10 mouse cellular contexts compared by ENCODE assay signal in genomic region chr11:114303636-114304354, GRCm38 (mm10).
DNase-seq lines count a peak whose midpoint lies in the region; ATAC-seq lines count a peak whose summit lies in the region.
"Had no signal": no experiment of that assay in that cellular context is flagged by ENCODE, and none has a peak within 500 bp of the region (broad histone marks: within the 10 kb centered on the region; RNA-seq: fewer than 3 reads in every experiment).

No protein-coding gene starts in this region.

- no peaks in the 10 kb centered on the region for H3K27me3 ChIP-seq in forebrain, embryonic 11.5 days (ENCODE audit: control insufficient read depth, insufficient read depth, low read length)
- H3K27me3 ChIP-seq in liver, embryonic 12.5 days (replicated peaks) = 0 out of 2 replicates have a peak, but pooled peaks cover 6% of the 10 kb centered on the region
- H3K27me3 ChIP-seq in neural tube, embryonic 13.5 days = no peaks in the 10 kb centered on the region
- H3K27me3 ChIP-seq: limb, embryonic 13.5 days had no signal

- ATAC-seq in forebrain, embryonic 11.5 days (replicated peaks; ENCODE audit: low FRiP score) = 0 out of 2 replicates have a peak, but pooled peaks have one; percentile 51
- ATAC-seq in liver, embryonic 12.5 days = peak; percentile 61
- peak; percentile 88 for ATAC-seq in neural tube, embryonic 13.5 days (ENCODE audit: low read depth)

- H3K9me3 ChIP-seq in forebrain, embryonic 11.5 days (ENCODE audit: control insufficient read depth, low read length) = no peaks in the 10 kb centered on the region
- H3K9me3 ChIP-seq in liver, embryonic 12.5 days (replicated peaks) = no peaks in the 10 kb centered on the region
- no peaks in the 10 kb centered on the region for H3K9me3 ChIP-seq in neural tube, embryonic 13.5 days
- H3K9me3 ChIP-seq: limb, embryonic 13.5 days had no signal

- no peak overlapping the region; the same call in 1 of the 2 replicates for H3K9ac ChIP-seq in forebrain, embryonic 11.5 days (ENCODE audit: low read length)
- no peak overlapping the region for H3K9ac ChIP-seq in liver, embryonic 12.5 days
- H3K9ac ChIP-seq in neural tube, embryonic 13.5 days = no peak overlapping the region
- H3K9ac ChIP-seq: limb, embryonic 13.5 days had no signal

- 45% methylated on average over 13 of the region's 13 CpGs for WGBS in forebrain, embryonic 11.5 days
- 58% methylated on average over 13 of the region's 13 CpGs for WGBS in liver, embryonic 12.5 days (ENCODE audit: insufficient replicate concordance)
- 40% methylated on average over 13 of the region's 13 CpGs for WGBS in neural tube, embryonic 13.5 days

- peak; percentile 79 for DNase-seq in left cerebral cortex, postnatal 4 days
- no peak for DNase-seq in left cerebral cortex, adult 18-20 months (ENCODE audit: low spot score in 2 of 2)
- DNase-seq in forebrain, embryonic 11.5 days (ENCODE audit: low spot score) = peak; percentile 75
- DNase-seq in adrenal gland, postnatal 4 days (ENCODE audit: low spot score in 2 of 2) = no peak
- no peak for DNase-seq in cerebellum, adult 8-10 months
- no peak for DNase-seq in kidney, adult 9 months
- DNase-seq: kidney, adult 11 months had no signal

- H3K4me3 ChIP-seq in forebrain, embryonic 11.5 days (ENCODE audit: low read depth, low read length) = no peak overlapping the region
- no peak overlapping the region for H3K4me3 ChIP-seq in liver, embryonic 12.5 days
- no peak overlapping the region for H3K4me3 ChIP-seq in neural tube, embryonic 13.5 days
- H3K4me3 ChIP-seq: limb, embryonic 13.5 days had no signal

- H3K4me1 ChIP-seq in forebrain, embryonic 11.5 days (replicated peaks; ENCODE audit: control insufficient read depth, insufficient read depth, low read length) = peaks cover 5% of the 10 kb centered on the region; the same call in 1 of the 2 replicates
- no peaks in the 10 kb centered on the region for H3K4me1 ChIP-seq in liver, embryonic 12.5 days
- H3K4me1 ChIP-seq in neural tube, embryonic 13.5 days (replicated peaks) = peaks cover 34% of the 10 kb centered on the region

- no peak overlapping the region for H3K27ac ChIP-seq in forebrain, embryonic 11.5 days (ENCODE audit: low read depth, low read length)
- no peak overlapping the region for H3K27ac ChIP-seq in liver, embryonic 12.5 days
- H3K27ac ChIP-seq in neural tube, embryonic 13.5 days (replicated peaks) = no peak overlapping the region
- H3K27ac ChIP-seq: limb, embryonic 13.5 days had no signal

- intact Hi-C loops in left cerebral cortex, postnatal 4 days (cut with DNase I) = no loop called here

- H3K4me2 ChIP-seq in forebrain, embryonic 11.5 days (ENCODE audit: low read depth, low read length, severe bottlenecking) = 0 out of 2 replicates have a peak overlapping the region, but pooled peaks have one; percentile 18
- H3K4me2 ChIP-seq in liver, embryonic 12.5 days = no peak overlapping the region
- H3K4me2 ChIP-seq in neural tube, embryonic 13.5 days = no peak overlapping the region
- H3K4me2 ChIP-seq: limb, embryonic 13.5 days had no signal

- H3K36me3 ChIP-seq in forebrain, embryonic 11.5 days (ENCODE audit: control insufficient read depth, insufficient read depth, low read length) = no peaks in the 10 kb centered on the region
- H3K36me3 ChIP-seq in liver, embryonic 12.5 days = no peaks in the 10 kb centered on the region
- H3K36me3 ChIP-seq in neural tube, embryonic 13.5 days = no peaks in the 10 kb centered on the region
- H3K36me3 ChIP-seq: limb, embryonic 13.5 days had no signal

Comparison
In these comparisons a context has a peak if more than half of its experiments do, and no peak if none do; other contexts are left out.
1. DNase-seq: peak in left cerebral cortex, postnatal 4 days (single experiment) and forebrain, embryonic 11.5 days (single experiment); none in left cerebral cortex, adult 18-20 months (0 of 2), adrenal gland, postnatal 4 days (0 of 2), cerebellum, adult 8-10 months (single experiment) and kidney, adult 9 months (single experiment).
2. Peak in every context shown above with its lines, with median percentiles within 50 percentile points of each other: ATAC-seq.